Mouse (Mus musculus) hindbrain, postnatal 0 days (tissue): ENCODE data around the gene Tfap2d. TPM values are rescaled to one million over a fixed set of nuclear protein-coding genes. Genes with fewer than 3 reads are reported as not detected.

Experiments used
- ATAC-seq: fragments of 200-750 bp; cut with Nextera tagmentation; 2 replicates; pipeline ENCODE4 v1.8.0; 2017; ENCODE audit warnings: mild to moderate bottlenecking, moderate TSS enrichment, moderate library complexity
- DNase-seq: peaks from one replicate; pipeline ENCODE4 v3.0.0-alpha.2; 2015; ENCODE audit warnings: low spot score
- H3K27ac ChIP-seq: fragments of 300-500 bp; sonication (generic); 2 replicates; pipeline ENCODE4 v1.5.1; 2014; ENCODE audit warnings: mild to moderate bottlenecking
- H3K27me3 ChIP-seq: fragments of 300-500 bp; sonication (generic); 2 replicates; pipeline ENCODE4 v1.6.1; 2014; ENCODE audit warnings: low read length, mixed read lengths; ENCODE audit not compliant: insufficient read depth
- H3K36me3 ChIP-seq: fragments of 300-500 bp; sonication (generic); 2 replicates; pipeline ENCODE4 v1.6.1; 2014; ENCODE audit warnings: low read length, mixed read lengths; ENCODE audit not compliant: insufficient read depth
- H3K4me1 ChIP-seq: fragments of 300-500 bp; sonication (generic); 2 replicates; pipeline ENCODE4 v1.6.1; 2014; ENCODE audit warnings: antibody characterized with exemption, low read length, mixed read lengths; ENCODE audit not compliant: insufficient read depth
- H3K4me2 ChIP-seq: fragments of 300-500 bp; sonication (generic); 2 replicates; pipeline ENCODE4 v1.6.1; 2014; ENCODE audit warnings: low read depth, mild to moderate bottlenecking, low read length, moderate library complexity, mixed read lengths
- H3K4me3 ChIP-seq: fragments of 300-500 bp; sonication (generic); 2 replicates; pipeline ENCODE4 v1.5.1; 2014; ENCODE audit warnings: low read length
- H3K9ac ChIP-seq: fragments of 300-500 bp; sonication (generic); replicated peaks from 2 replicates; pipeline ENCODE4 v1.6.1; 2014; ENCODE audit warnings: mild to moderate bottlenecking, low read length, moderate library complexity, mixed read lengths
- H3K9me3 ChIP-seq: fragments of 300-500 bp; sonication (generic); 2 replicates; pipeline ENCODE4 v1.6.1; 2016; ENCODE audit warnings: low read length, mixed read lengths
- CTCF ChIP-seq: IDR thresholded peaks from 2 replicates; pipeline ENCODE4 v1.5.1; 2016; ENCODE audit warnings: antibody characterized with exemption, control low read depth, low read depth
- WGBS: fragments of 180-500 bp; shearing (Covaris S2); extraction: QIAGEN DNeasy Blood & Tissue Kit; methylation state at CpG from one replicate; pipeline ENCODE4 v1.1.7; 2014; 5-methylcytosine and 5-hydroxymethylcytosine counted together
- polyA plus RNA-seq: library from polyadenylated mRNA; unstranded; fragments of >200 nt; fragmentation: Nextera tagmentation; extraction: Ambion mirVana; gene quantifications from 2 replicates; pipeline ENCODE4 v1.2.1, GENCODE M21; 2015
- total RNA-seq: library from RNA; depleted of rRNA; stranded (reverse); fragments of >200 nt; gene quantifications from 2 replicates; pipeline ENCODE4 v1.2.3, GENCODE M21; 2014

Tfap2d gene
- total and polyA plus RNA-seq, 2 experiments from 2014 or later: 2.4 to 7.1 TPM

GRCm38 (mm10) chr1:19104143-19104857, 1.5 kb downstream of the Tfap2d start:
- no peak for TF ChIP-seq CTCF
- Histone ChIP-seq H3K4me1 (no peaks in the 10 kb centered on the region), H3K9me3 (no peaks in the 10 kb centered on the region), H3K4me3 (no peak overlapping the region), H3K4me2 (no peak overlapping the region), H3K9ac (no peak overlapping the region), H3K27ac (no peak overlapping the region), H3K27me3 (peaks cover 88% of the 10 kb centered on the region), H3K36me3 (no peaks in the 10 kb centered on the region)
- ATAC-seq: no peak
- 1% methylated on average over 39 of the region's 40 CpGs for WGBS
- DNase-seq: no peak

GRCm38 (mm10) chr1:19106401-19106800, 3.6 kb downstream of the Tfap2d start:
- Histone ChIP-seq H3K4me3 (no peak overlapping the region), H3K27ac (no peak overlapping the region), H3K36me3 (no peaks in the 10 kb centered on the region), H3K9ac (no peak overlapping the region), H3K9me3 (no peaks in the 10 kb centered on the region), H3K27me3 (peaks cover 81% of the 10 kb centered on the region), H3K4me1 (no peaks in the 10 kb centered on the region), H3K4me2 (no peak overlapping the region)
- ATAC-seq (no peak), DNase-seq (no peak)
- WGBS: 6% methylated on average over 4 of the region's 4 CpGs
- TF ChIP-seq CTCF: no peak

- Histone ChIP-seq H3K36me3 (no peaks in the 10 kb centered on the region), H3K4me1 (no peaks in the 10 kb centered on the region), H3K4me3 (no peak overlapping the region), H3K4me2 (no peak overlapping the region), H3K9me3 (no peaks in the 10 kb centered on the region), H3K27ac (no peak overlapping the region), H3K27me3 (peaks cover 81% of the 10 kb centered on the region), H3K9ac (no peak overlapping the region)
- DNase-seq (no peak), ATAC-seq (no peak)
- WGBS: 2% methylated on average over 13 of the region's 13 CpGs
- TF ChIP-seq CTCF: no peak
Measured at GRCm38 (mm10) chr1:19106841-19107800, 4.3 kb downstream of the Tfap2d start.

GRCm38 (mm10) chr1:19107801-19108200, 5.0 kb downstream of the Tfap2d start:
- no peak overlapping the region for H3K27ac ChIP-seq
- WGBS: 3% methylated on average over 3 of the region's 3 CpGs
- H3K9me3 ChIP-seq: no peaks in the 10 kb centered on the region
- peaks cover 80% of the 10 kb centered on the region for H3K27me3 ChIP-seq
- no peaks in the 10 kb centered on the region for H3K4me1 ChIP-seq
- H3K4me3 ChIP-seq: no peak overlapping the region
- H3K36me3 ChIP-seq: no peaks in the 10 kb centered on the region
- TF ChIP-seq CTCF: no peak
- no peak for DNase-seq
- no peak overlapping the region for H3K4me2 ChIP-seq
- no peak for ATAC-seq
- no peak overlapping the region for H3K9ac ChIP-seq

GRCm38 (mm10) chr1:19109711-19110110, 6.9 kb downstream of the Tfap2d start:
- Histone ChIP-seq H3K9ac (no peak overlapping the region), H3K27me3 (peaks cover 77% of the 10 kb centered on the region), H3K36me3 (no peaks in the 10 kb centered on the region), H3K9me3 (no peaks in the 10 kb centered on the region), H3K4me1 (no peaks in the 10 kb centered on the region), H3K4me3 (no peak overlapping the region), H3K4me2 (no peak overlapping the region), H3K27ac (no peak overlapping the region)
- TF ChIP-seq CTCF: no peak
- ATAC-seq: no peak
- DNase-seq: peak; percentile 44
- 1% methylated on average over 16 of the region's 16 CpGs for WGBS

- WGBS: under 1% methylated on average over 5 of the region's 5 CpGs
- Histone ChIP-seq H3K36me3 (no peaks in the 10 kb centered on the region), H3K27me3 (peaks cover 76% of the 10 kb centered on the region), H3K4me2 (no peak overlapping the region), H3K27ac (no peak overlapping the region), H3K9me3 (no peaks in the 10 kb centered on the region), H3K4me1 (no peaks in the 10 kb centered on the region), H3K9ac (no peak overlapping the region), H3K4me3 (no peak overlapping the region)
- DNase-seq (no peak), ATAC-seq (no peak)
- no peak for TF ChIP-seq CTCF
Measured at GRCm38 (mm10) chr1:19110211-19110610, 7.4 kb downstream of the Tfap2d start.
